Comparison of ENCODE assay signal across 20 mouse cellular contexts in genomic region chr16:11690756-11691155, GRCm38 (mm10).
DNase-seq lines count a peak whose midpoint lies in the region; ATAC-seq and TF ChIP-seq lines count a peak whose summit lies in the region.
"Had no signal": no experiment of that assay in that cellular context is flagged by ENCODE, and none has a peak within 500 bp of the region (broad histone marks: within the 10 kb centered on the region; RNA-seq: fewer than 3 reads in every experiment).

No protein-coding gene starts in this region.

- 88% methylated on average over 4 of the region's 4 CpGs for WGBS in forebrain, embryonic 10.5 days

- H3K27me3 ChIP-seq in forebrain, embryonic 10.5 days (ENCODE audit: poor library complexity, severe bottlenecking), result no peaks in the 10 kb centered on the region
- H3K27me3 ChIP-seq: embryonic facial prominence, embryonic 15.5 days; heart, embryonic 12.5 days; intestine, embryonic 15.5 days had no signal

- H3K27ac ChIP-seq in left cerebral cortex, adult 2 months, result peak overlapping the region; percentile 34
- H3K27ac ChIP-seq in forebrain, embryonic 10.5 days, result no peak overlapping the region
- H3K27ac ChIP-seq: embryonic facial prominence, embryonic 15.5 days; intestine, embryonic 15.5 days; macrophage; midbrain, embryonic 10.5 days had no signal

- no peak overlapping the region for H3K4me3 ChIP-seq in left cerebral cortex, adult 2 months
- no peak overlapping the region for H3K4me3 ChIP-seq in forebrain, embryonic 10.5 days
- H3K4me3 ChIP-seq: embryonic facial prominence, embryonic 15.5 days; heart, embryonic 12.5 days; hindbrain, embryonic 10.5 days; intestine, embryonic 15.5 days; midbrain, embryonic 10.5 days had no signal

- H3K9me3 ChIP-seq in forebrain, embryonic 10.5 days, result no peaks in the 10 kb centered on the region
- H3K9me3 ChIP-seq: embryonic facial prominence, embryonic 15.5 days; heart, embryonic 12.5 days; hindbrain, embryonic 10.5 days; intestine, embryonic 15.5 days; midbrain, embryonic 10.5 days had no signal

- TF ChIP-seq CTCF in left cerebral cortex, adult 2 months (IDR thresholded peaks at IDR 0.05), result no peak

- ATAC-seq in frontal cortex, adult (ENCODE audit: low TSS enrichment), result peak; percentile 69
- ATAC-seq: CD4-positive, CD25-positive, alpha-beta regulatory T cell, adult 4 months; forebrain, embryonic 16.5 days; intestine, embryonic 15.5 days; midbrain, embryonic 16.5 days had no signal

- H3K4me1 ChIP-seq in forebrain, embryonic 10.5 days, result peaks cover 12% of the 10 kb centered on the region
- H3K4me1 ChIP-seq: embryonic facial prominence, embryonic 15.5 days; intestine, embryonic 15.5 days had no signal

- intact Hi-C loops in left cerebral cortex, adult 2 months (cut with DNase I), result loop anchor here (5.0 to 10.0 kb wide), 2 partner anchors 108 to 504 kb away; no protein-coding TSS in a partner anchor
- intact Hi-C loops in left cerebral cortex, postnatal 4 days (cut with DNase I), result no loop called here

- no peak for DNase-seq in frontal cortex, postnatal 25 days (ENCODE audit: low spot score in 2 of 2)
- no peak for DNase-seq in left cerebral cortex, adult 2 months (ENCODE audit: extremely low spot score in 1 of 2, low spot score in 2 of 2)
- no peak for DNase-seq in left cerebral cortex, postnatal 4 days
- DNase-seq in brain, adult 2 months (ENCODE audit: low read depth, low spot score), result peak; percentile 81
- no peak for DNase-seq in urinary bladder, postnatal 36 days (ENCODE audit: low spot score in 2 of 2)
- DNase-seq in forebrain, embryonic 10.5 days (ENCODE audit: extremely low spot score, low spot score), result no peak
- DNase-seq: adrenal gland, postnatal 10 days; kidney, adult 9 months; kidney, postnatal 14 days; spleen, adult 18-20 months had no signal

- H3K36me3 ChIP-seq in forebrain, embryonic 10.5 days (replicated peaks), result no peaks in the 10 kb centered on the region
- H3K36me3 ChIP-seq: embryonic facial prominence, embryonic 15.5 days; heart, embryonic 12.5 days; hindbrain, embryonic 10.5 days; intestine, embryonic 15.5 days; midbrain, embryonic 10.5 days had no signal
